Mouse (Mus musculus) embryo, embryonic 11 days (tissue): ENCODE data around the gene Rab17.

Experiments used
- DNase-seq: peaks from one replicate; pipeline ENCODE4 v3.0.0-alpha.2; 2015

Rab17 gene

GRCm38 (mm10) chr1:90981346-90981745 lies 11.9 kb upstream of the Rab17 start:
- no peak for DNase-seq

DNA sequence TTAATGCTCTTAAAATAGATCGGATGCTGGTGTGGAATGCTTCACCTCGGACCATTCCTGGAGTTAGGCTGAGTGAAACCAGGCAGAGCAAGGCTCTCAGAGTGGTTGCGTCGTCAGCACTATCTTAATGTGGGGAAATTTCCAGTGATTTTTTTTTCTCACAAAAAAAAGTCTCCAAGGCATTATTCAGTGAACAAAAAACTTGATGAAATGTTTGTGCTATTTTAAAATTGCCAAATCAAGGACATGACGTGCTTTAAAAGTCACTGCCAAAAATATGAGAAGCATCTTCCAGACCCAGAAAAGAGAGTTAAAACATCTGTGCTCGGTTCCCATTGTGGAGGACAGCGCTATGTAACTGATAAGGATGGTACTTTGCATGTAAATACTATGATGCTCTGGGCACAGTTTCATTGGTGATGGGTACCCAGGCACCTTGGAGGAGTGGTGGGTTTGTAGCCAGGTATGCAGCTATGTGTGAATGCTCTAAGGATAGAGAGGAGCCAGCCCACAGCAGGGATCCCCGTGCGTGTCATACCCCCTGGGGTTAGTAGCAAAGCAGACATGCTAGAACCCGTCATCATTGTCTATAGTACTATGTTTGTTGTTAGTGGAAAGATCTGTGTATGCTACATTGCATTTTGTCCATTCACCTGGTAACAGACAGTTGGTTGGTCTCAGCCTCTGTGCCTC lies 11.3 kb upstream of the Rab17 start:
- DNase-seq: no peak

DNA sequence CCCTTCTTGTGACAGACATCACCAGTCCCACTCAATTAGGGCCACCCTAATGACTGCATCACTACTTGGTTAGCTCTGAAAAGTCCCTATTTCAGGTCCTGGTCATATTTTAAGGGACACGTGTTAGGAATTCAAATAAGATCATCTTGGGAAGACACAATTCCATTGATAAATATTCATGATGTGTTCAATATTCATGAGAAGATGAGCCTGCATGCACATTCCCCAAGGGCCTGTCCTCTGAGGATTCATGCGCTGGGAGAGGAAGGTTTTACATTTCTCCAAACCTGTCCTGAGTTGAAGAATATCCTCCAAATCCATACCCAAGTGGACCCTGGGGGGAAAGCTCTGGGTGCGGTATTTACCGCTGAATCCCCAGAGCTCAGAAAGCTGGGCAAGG lies 6.5 kb upstream of the Rab17 start:
- peak; percentile 39 for DNase-seq

DNA sequence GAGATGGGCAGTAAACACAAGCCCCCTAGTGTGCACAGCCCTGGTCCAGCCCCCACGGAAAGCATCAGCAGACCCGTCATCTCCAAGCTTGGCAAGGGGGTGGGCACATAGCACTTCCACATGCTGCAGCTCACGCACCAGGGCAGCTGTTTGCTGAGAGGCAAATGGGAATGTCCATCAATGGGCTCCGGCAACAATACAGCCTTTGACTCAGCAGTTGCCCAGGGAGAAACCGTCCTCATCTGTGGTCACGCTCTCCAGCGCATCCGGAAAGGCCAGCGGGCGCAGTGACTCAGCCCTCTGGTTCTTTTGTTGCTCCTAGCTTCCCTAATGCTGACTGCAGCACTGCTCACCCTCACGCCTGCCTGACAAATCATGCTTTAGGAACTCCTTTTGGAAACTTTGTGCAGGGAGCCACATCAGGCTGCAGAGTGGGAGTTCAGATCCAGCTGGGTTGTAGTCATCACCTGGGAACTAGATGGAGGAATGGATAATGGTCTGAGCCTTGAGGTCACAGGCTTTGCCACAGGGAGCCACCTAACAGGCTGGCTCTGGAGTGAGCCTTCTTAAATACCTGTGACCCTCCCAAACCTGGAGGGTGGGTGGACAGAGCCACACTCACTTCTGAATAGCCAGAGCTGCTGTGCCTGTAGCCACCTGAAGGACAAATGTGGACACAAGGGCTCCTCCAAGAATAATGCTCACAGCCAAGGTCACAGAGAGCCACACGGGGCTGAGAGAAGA lies 5.6 kb upstream of the Rab17 start:
- DNase-seq: peak; percentile 85

DNA sequence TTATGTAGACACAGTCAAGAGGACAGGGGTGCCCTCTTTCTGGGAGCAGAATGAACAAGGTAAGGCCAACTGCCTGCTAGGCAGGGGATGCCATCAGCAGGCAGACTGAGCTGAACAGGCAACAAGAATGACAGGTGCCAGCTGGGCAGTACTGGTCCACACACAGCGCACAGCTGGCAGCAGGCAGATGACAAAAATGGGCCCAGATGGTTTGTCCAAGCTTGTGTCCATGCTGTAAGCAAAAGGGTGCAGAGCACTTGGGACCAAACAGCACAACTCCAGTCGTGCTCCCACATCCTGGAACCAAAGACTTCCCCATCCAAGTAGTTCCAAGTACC lies 4.1 kb upstream of the Rab17 start:
- DNase-seq: no peak

- DNase-seq: peak; percentile 91
Observed at GRCm38 (mm10) chr1:90972911-90973573, 3.6 kb upstream of the Rab17 start.

- no peak for DNase-seq
Observed at GRCm38 (mm10) chr1:90969881-90970390, 475 bp upstream of the Rab17 start.

- DNase-seq: no peak
Observed at GRCm38 (mm10) chr1:90968649-90969048, 812 bp downstream of the Rab17 start.

DNA sequence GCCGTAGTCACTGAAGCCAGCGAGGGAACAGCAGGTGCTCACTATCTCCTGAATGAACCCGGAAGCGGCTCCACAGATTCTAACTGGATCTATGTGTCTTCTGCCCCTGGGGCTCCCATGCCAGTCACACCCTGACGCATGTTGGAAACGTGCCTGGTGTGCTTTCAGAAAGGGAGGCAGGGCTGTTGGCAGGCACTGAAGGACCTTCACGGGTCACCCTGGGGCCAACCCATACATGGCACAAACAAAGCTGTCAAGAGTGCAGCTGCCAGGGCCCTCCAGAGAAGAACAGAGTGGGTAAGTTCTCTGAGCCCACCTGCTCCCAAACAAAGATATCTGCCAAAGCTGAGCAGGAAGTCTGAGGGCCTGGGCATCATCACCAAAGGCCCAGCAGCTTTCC lies 1.9 kb downstream of the Rab17 start:
- DNase-seq: no peak

- DNase-seq: no peak
Observed at GRCm38 (mm10) chr1:90962994-90963393, 6.5 kb downstream of the Rab17 start.

GRCm38 (mm10) chr1:90962526-90962925 lies 6.9 kb downstream of the Rab17 start:
- DNase-seq: no peak

GRCm38 (mm10) chr1:90956245-90957096 lies 13.0 kb downstream of the Rab17 start:
- DNase-seq: peak; percentile 89

GRCm38 (mm10) chr1:90953688-90954087 lies 15.8 kb downstream of the Rab17 start:
- no peak for DNase-seq

DNA sequence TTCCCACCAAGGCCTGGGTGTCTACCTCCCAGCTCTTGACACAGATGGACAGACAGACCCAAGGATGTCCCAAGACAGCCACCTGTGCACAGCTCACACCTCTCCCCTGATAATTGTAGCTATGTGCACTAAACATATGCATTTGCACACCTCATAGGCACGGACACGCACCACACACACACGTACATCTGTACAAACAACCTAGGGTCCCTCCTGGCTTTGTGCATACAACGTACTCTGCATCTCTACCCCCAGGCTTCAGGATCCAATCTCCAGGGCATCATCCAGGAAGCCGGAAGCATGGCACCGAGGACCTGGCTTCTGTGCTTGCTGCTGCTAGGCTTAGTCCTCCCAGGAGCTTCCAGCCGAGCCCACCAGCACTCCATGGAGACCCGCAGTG lies 16.7 kb downstream of the Rab17 start, which contains the start of gene Prlh:
TSS of gene Prlh (plus strand) at position 301 of the 400 bp plus-strand sequence.
- no peak for DNase-seq

GRCm38 (mm10) chr1:90951670-90952069 lies 17.8 kb downstream of the Rab17 start:
- DNase-seq: no peak

GRCm38 (mm10) chr1:90949309-90949708 lies 20.2 kb downstream of the Rab17 start:
- DNase-seq: no peak

DNA sequence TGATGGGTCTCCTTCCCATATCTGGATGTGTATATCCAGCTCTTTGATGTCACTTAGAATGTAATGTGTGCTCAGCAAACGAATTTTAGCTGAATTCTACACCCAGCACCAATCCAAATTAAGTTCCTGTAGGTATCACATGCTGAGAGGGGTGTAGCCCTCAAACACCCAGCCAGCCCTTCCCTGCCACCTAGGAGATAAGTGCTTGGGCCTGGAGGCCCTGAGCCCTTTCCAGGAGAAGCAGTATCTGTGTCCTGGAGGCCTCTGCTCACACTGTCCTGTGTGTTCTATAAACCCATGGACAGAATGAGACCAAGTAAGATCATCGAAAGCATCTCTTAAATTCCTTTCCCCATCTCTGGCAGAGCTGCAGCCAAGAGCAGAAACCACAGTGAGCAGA lies 22.2 kb downstream of the Rab17 start:
- no peak for DNase-seq

GRCm38 (mm10) chr1:90945171-90945570 lies 24.3 kb downstream of the Rab17 start:
- peak; percentile 15 for DNase-seq

- no peak for DNase-seq
Observed at GRCm38 (mm10) chr1:90939980-90940379, 29.5 kb downstream of the Rab17 start.

GRCm38 (mm10) chr1:90936990-90937389 lies 32.5 kb downstream of the Rab17 start:
- no peak for DNase-seq

DNA sequence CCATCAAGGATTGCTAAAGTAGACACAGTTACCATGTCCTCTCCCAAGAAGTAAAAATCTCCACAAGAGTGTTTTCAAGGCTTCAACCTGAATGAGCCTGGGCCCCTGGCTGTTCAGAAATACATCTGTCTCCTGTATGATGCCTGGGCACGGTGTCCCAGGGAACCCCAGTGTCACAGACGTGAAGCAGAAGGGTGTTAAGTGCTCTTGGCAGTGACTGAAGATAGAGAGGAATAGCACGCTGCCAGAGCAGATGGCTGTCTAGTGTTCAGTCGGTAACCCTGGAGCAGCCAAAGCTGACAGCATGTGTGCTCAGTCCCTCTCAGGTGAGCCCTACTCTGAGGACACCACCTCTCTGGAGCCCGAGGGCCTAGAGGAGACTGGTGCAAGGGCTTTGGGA lies 36.5 kb downstream of the Rab17 start:
- no peak for DNase-seq

- DNase-seq: peak; percentile 87
Observed at GRCm38 (mm10) chr1:90928575-90928934, 40.9 kb downstream of the Rab17 start.
